Mouse (Mus musculus) forebrain, postnatal 0 days (tissue): ENCODE results near the gene BC016579. TPM values are rescaled to one million over a fixed set of nuclear protein-coding genes. Genes with fewer than 3 reads are reported as not detected.

ENCODE experiments used
- ATAC-seq: fragments of 200-750 bp; cut with Nextera tagmentation; 2 replicates; pipeline ENCODE4 v1.8.0; 2017; ENCODE audit warnings: mild to moderate bottlenecking, moderate library complexity
- DNase-seq: peaks from one replicate; pipeline ENCODE4 v3.0.0-alpha.2; 2015
- H3K27ac ChIP-seq: fragments of 300-500 bp; sonication (generic); 2 replicates; pipeline ENCODE4 v1.5.1; 2014; ENCODE audit warnings: low read depth, mild to moderate bottlenecking, antibody characterized with exemption, low read length, moderate library complexity, mixed read lengths
- H3K27me3 ChIP-seq: fragments of 300-500 bp; sonication (generic); 2 replicates; pipeline ENCODE4 v1.6.1; 2014; ENCODE audit warnings: mild to moderate bottlenecking, low read length, mixed read lengths; ENCODE audit not compliant: insufficient read depth
- H3K36me3 ChIP-seq: fragments of 300-500 bp; sonication (generic); 2 replicates; pipeline ENCODE4 v1.6.1; 2014; ENCODE audit warnings: mild to moderate bottlenecking, moderate library complexity; ENCODE audit not compliant: insufficient read depth
- H3K4me1 ChIP-seq: fragments of 300-500 bp; sonication (generic); 2 replicates; pipeline ENCODE4 v1.6.1; 2014; ENCODE audit warnings: antibody characterized with exemption; ENCODE audit not compliant: insufficient read depth
- H3K4me2 ChIP-seq: fragments of 300-500 bp; sonication (generic); 2 replicates; pipeline ENCODE4 v1.6.1; 2014; ENCODE audit warnings: low read depth, mild to moderate bottlenecking, moderate library complexity
- H3K4me3 ChIP-seq: fragments of 300-500 bp; sonication (generic); 2 replicates; pipeline ENCODE4 v1.5.1; 2014; ENCODE audit warnings: low read depth, low read length, mixed read lengths
- H3K9ac ChIP-seq: fragments of 300-500 bp; sonication (generic); 2 replicates; pipeline ENCODE4 v1.6.1; 2014; ENCODE audit warnings: mild to moderate bottlenecking
- H3K9me3 ChIP-seq: fragments of 300-500 bp; sonication (generic); 2 replicates; pipeline ENCODE4 v1.6.1; 2016; ENCODE audit warnings: low read length
- CTCF ChIP-seq: sonication (generic); IDR thresholded peaks from 2 replicates; pipeline ENCODE4 v1.5.1; 2016; ENCODE audit warnings: antibody characterized with exemption, control low read depth, low read depth
- WGBS: fragments of 180-500 bp; shearing (Covaris S2); extraction: QIAGEN DNeasy Blood & Tissue Kit; methylation state at CpG from one replicate; pipeline ENCODE4 v1.1.7; 2014; 5-methylcytosine and 5-hydroxymethylcytosine counted together
- polyA plus RNA-seq: library from polyadenylated mRNA; unstranded; fragments of >200 nt; fragmentation: Nextera tagmentation; extraction: Ambion mirVana; gene quantifications from 2 replicates; pipeline ENCODE4 v1.2.1, GENCODE M21; 2015
- total RNA-seq: library from RNA; depleted of rRNA; stranded (reverse); fragments of >200 nt; gene quantifications from 2 replicates; pipeline ENCODE4 v1.2.3, GENCODE M21; 2014

Gene BC016579
- total and polyA plus RNA-seq, 2 experiments from 2014 or later, result not detected

GRCm38 (mm10) chr16:45625342-45625741 lies 28.5 kb downstream of the BC016579 start:
- H3K4me1 ChIP-seq, result no peaks in the 10 kb centered on the region
- no peak overlapping the region for H3K4me2 ChIP-seq
- TF ChIP-seq CTCF, result no peak
- WGBS, result 87% methylated on average over 2 of the region's 2 CpGs
- DNase-seq (no peak), ATAC-seq (no peak)
- H3K9me3 ChIP-seq, result no peaks in the 10 kb centered on the region
- no peak overlapping the region for H3K4me3 ChIP-seq
- H3K27me3 ChIP-seq, result no peaks in the 10 kb centered on the region
- no peaks in the 10 kb centered on the region for H3K36me3 ChIP-seq
- H3K27ac ChIP-seq, result no peak overlapping the region
- H3K9ac ChIP-seq, result no peak overlapping the region

- Histone ChIP-seq H3K4me2 (no peak overlapping the region), H3K9me3 (no peaks in the 10 kb centered on the region), H3K27ac (no peak overlapping the region), H3K4me3 (no peak overlapping the region), H3K27me3 (no peaks in the 10 kb centered on the region), H3K9ac (no peak overlapping the region), H3K4me1 (no peaks in the 10 kb centered on the region), H3K36me3 (no peaks in the 10 kb centered on the region)
- TF ChIP-seq CTCF, result no peak
- no peak for DNase-seq
- ATAC-seq, result no peak
- 85% methylated on average over 2 of the region's 2 CpGs for WGBS
Observed at GRCm38 (mm10) chr16:45624791-45625190, 29.1 kb downstream of the BC016579 start.

- ATAC-seq (no peak), DNase-seq (no peak)
- WGBS, result 92% methylated on average over 4 of the region's 4 CpGs
- Histone ChIP-seq H3K9ac (no peak overlapping the region), H3K9me3 (no peaks in the 10 kb centered on the region), H3K4me1 (no peaks in the 10 kb centered on the region), H3K27ac (no peak overlapping the region), H3K27me3 (no peaks in the 10 kb centered on the region), H3K4me2 (no peak overlapping the region), H3K4me3 (no peak overlapping the region), H3K36me3 (no peaks in the 10 kb centered on the region)
- no peak for TF ChIP-seq CTCF
Observed at GRCm38 (mm10) chr16:45623230-45623629, 30.6 kb downstream of the BC016579 start.

GRCm38 (mm10) chr16:45619751-45620375 lies 34.0 kb downstream of the BC016579 start:
- 82% methylated on average over 8 of the region's 8 CpGs for WGBS
- H3K4me1 ChIP-seq, result no peaks in the 10 kb centered on the region
- ATAC-seq, result no peak

GRCm38 (mm10) chr16:45615944-45616343 lies 37.9 kb downstream of the BC016579 start:
- Histone ChIP-seq H3K9ac (no peak overlapping the region), H3K9me3 (no peaks in the 10 kb centered on the region), H3K27me3 (no peaks in the 10 kb centered on the region), H3K4me2 (no peak overlapping the region), H3K4me1 (no peaks in the 10 kb centered on the region), H3K27ac (no peak overlapping the region), H3K36me3 (no peaks in the 10 kb centered on the region), H3K4me3 (no peak overlapping the region)
- no peak for TF ChIP-seq CTCF
- DNase-seq, result no peak
- no peak for ATAC-seq
- 98% methylated on average over 1 of the region's 1 CpGs for WGBS

More at GRCm38 (mm10) chr16:45619751-45620375, 34.0 kb downstream of the BC016579 start:
- no peak for TF ChIP-seq CTCF
- no peaks in the 10 kb centered on the region for H3K27me3 ChIP-seq
- no peak overlapping the region for H3K27ac ChIP-seq
- no peaks in the 10 kb centered on the region for H3K9me3 ChIP-seq
- no peaks in the 10 kb centered on the region for H3K36me3 ChIP-seq
- no peak overlapping the region for H3K9ac ChIP-seq
- H3K4me3 ChIP-seq, result no peak overlapping the region
- no peak overlapping the region for H3K4me2 ChIP-seq
- no peak for DNase-seq

GRCm38 (mm10) chr16:45613247-45613646 lies 40.6 kb downstream of the BC016579 start:
- TF ChIP-seq CTCF, result no peak
- H3K9ac ChIP-seq, result no peak overlapping the region
- H3K4me2 ChIP-seq, result no peak overlapping the region
- H3K9me3 ChIP-seq, result no peaks in the 10 kb centered on the region
- no peak overlapping the region for H3K27ac ChIP-seq
- peak; percentile 16 for DNase-seq
- H3K4me1 ChIP-seq, result no peaks in the 10 kb centered on the region
- H3K4me3 ChIP-seq, result no peak overlapping the region
- H3K36me3 ChIP-seq, result no peaks in the 10 kb centered on the region
- WGBS, result 34% methylated on average over 2 of the region's 2 CpGs
- ATAC-seq, result peak; percentile 63; the same call in 1 of the 2 replicates
- no peaks in the 10 kb centered on the region for H3K27me3 ChIP-seq

- Histone ChIP-seq H3K27me3 (no peaks in the 10 kb centered on the region), H3K36me3 (no peaks in the 10 kb centered on the region), H3K4me2 (no peak within 1 kb of the TSS), H3K4me1 (no peaks in the 10 kb centered on the region), H3K4me3 (no peak within 1 kb of the TSS), H3K9ac (no peak within 1 kb of the TSS), H3K9me3 (no peaks in the 10 kb centered on the region), H3K27ac (no peak within 1 kb of the TSS)
- TF ChIP-seq CTCF, result no peak
- no peak for DNase-seq
- no peak for ATAC-seq
- 82% methylated on average over 4 of the region's 4 CpGs for WGBS
Observed at GRCm38 (mm10) chr16:45610267-45610666, 43.6 kb downstream of the BC016579 start, which contains the start of gene Gcsam. Gcsam (plus strand) TSS chr16:45610380.
